Mouse (Mus musculus) intestine, embryonic 16.5 days (tissue): ENCODE data around the gene Fbxl17. TPM values are rescaled to one million over a fixed set of nuclear protein-coding genes. Genes with fewer than 3 reads are reported as not detected.

Experiments used
- ATAC-seq: fragments of 200-750 bp; cut with Nextera tagmentation; 2 replicates; pipeline ENCODE4 v1.8.0; 2017; ENCODE audit warnings: moderate TSS enrichment, moderate library complexity
- H3K27ac ChIP-seq: fragments of 300-500 bp; sonication (generic); 2 replicates; pipeline ENCODE4 v1.5.1; 2014; ENCODE audit warnings: mild to moderate bottlenecking, low read length
- H3K27me3 ChIP-seq: fragments of 300-500 bp; sonication (generic); replicated peaks from 2 replicates; pipeline ENCODE4 v1.6.1; 2014; ENCODE audit warnings: low read length, control low read depth, mixed read lengths; ENCODE audit not compliant: control insufficient read depth, insufficient read depth
- H3K36me3 ChIP-seq: fragments of 300-500 bp; sonication (generic); 2 replicates; pipeline ENCODE4 v1.6.1; 2014; ENCODE audit warnings: low read length, control low read depth; ENCODE audit not compliant: control insufficient read depth, insufficient read depth
- H3K4me1 ChIP-seq: fragments of 300-500 bp; sonication (generic); 2 replicates; pipeline ENCODE4 v1.6.1; 2014; ENCODE audit warnings: low read length, control low read depth, mixed read lengths; ENCODE audit not compliant: control insufficient read depth, insufficient read depth
- H3K4me2 ChIP-seq: fragments of 300-500 bp; sonication (generic); 2 replicates; pipeline ENCODE4 v1.6.1; 2014; ENCODE audit warnings: low read depth, low read length, control low read depth
- H3K4me3 ChIP-seq: fragments of 300-500 bp; sonication (generic); 2 replicates; pipeline ENCODE4 v1.5.1; 2014; ENCODE audit warnings: mild to moderate bottlenecking, low read length
- H3K9ac ChIP-seq: fragments of 300-500 bp; sonication (generic); 2 replicates; pipeline ENCODE4 v1.6.1; 2014; ENCODE audit warnings: low read depth, low read length
- H3K9me3 ChIP-seq: fragments of 300-500 bp; sonication (generic); 2 replicates; pipeline ENCODE4 v1.6.1; 2016; ENCODE audit warnings: low read length, control low read depth; ENCODE audit not compliant: control insufficient read depth
- WGBS: fragments of 180-500 bp; shearing (Covaris S2); extraction: QIAGEN DNeasy Blood & Tissue Kit; methylation state at CpG from one replicate; pipeline ENCODE4 v1.1.7; 2014; 5-methylcytosine and 5-hydroxymethylcytosine counted together
- polyA plus RNA-seq: library from polyadenylated mRNA; unstranded; fragments of >200 nt; fragmentation: Nextera tagmentation; extraction: Ambion mirVana; gene quantifications from 2 replicates; pipeline ENCODE4 v1.2.1, GENCODE M21; 2015

Fbxl17 gene
- polyA plus RNA-seq, 1 experiment from 2014 or later: 2.3 TPM

DNA sequence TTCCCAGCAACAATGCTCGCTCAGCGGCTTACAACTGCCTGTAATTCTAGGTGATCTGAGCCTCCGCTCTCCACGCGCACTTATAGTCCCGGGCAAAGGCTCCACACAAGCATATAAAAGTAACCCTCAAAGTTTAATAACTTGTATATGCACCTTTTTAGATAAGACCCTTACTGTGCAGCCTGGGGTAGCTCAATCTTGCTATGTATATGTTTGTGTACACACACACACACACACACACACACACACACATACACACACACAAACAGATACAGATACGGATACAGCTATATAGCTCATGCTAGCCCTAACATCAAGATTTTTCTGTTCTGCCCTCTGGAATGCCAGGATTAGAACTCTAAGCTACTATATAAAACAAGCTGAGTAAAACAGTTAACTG, 342.8 kb downstream of the Fbxl17 start:
- no peak overlapping the region for H3K27ac ChIP-seq
- H3K4me3 ChIP-seq: no peak overlapping the region
- no peaks in the 10 kb centered on the region for H3K36me3 ChIP-seq
- no peak overlapping the region for H3K9ac ChIP-seq
- H3K4me1 ChIP-seq: no peaks in the 10 kb centered on the region
- H3K27me3 ChIP-seq: no peaks in the 10 kb centered on the region
- H3K9me3 ChIP-seq: no peaks in the 10 kb centered on the region
- ATAC-seq: no peak
- H3K4me2 ChIP-seq: no peak overlapping the region
- 90% methylated on average over 7 of the region's 7 CpGs for WGBS

DNA sequence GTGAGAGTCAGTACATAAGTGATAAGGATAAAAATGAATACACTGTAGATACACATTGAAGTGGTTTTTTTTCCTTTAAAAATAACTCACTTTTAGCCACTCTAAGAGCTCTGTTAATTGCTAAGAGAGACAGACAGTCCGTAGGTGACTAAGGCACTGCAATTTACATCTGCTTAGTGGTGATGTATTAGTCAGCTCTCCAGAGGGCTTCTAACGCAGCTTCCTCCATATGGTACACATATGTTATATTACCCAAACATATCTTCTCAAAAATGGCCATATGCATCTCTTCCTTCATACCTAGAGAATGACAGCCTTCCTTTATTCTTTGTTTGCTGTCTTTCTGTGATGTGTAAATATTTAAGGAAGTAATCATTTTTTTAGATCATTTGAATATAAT, 353.3 kb downstream of the Fbxl17 start:
- no peak overlapping the region for H3K4me3 ChIP-seq
- H3K36me3 ChIP-seq: no peaks in the 10 kb centered on the region
- H3K9me3 ChIP-seq: no peaks in the 10 kb centered on the region
- H3K9ac ChIP-seq: no peak overlapping the region
- ATAC-seq: no peak
- H3K4me1 ChIP-seq: no peaks in the 10 kb centered on the region
- H3K27me3 ChIP-seq: no peaks in the 10 kb centered on the region
- WGBS: 36% methylated on average over 2 of the region's 2 CpGs
- H3K27ac ChIP-seq: no peak overlapping the region
- no peak overlapping the region for H3K4me2 ChIP-seq

DNA sequence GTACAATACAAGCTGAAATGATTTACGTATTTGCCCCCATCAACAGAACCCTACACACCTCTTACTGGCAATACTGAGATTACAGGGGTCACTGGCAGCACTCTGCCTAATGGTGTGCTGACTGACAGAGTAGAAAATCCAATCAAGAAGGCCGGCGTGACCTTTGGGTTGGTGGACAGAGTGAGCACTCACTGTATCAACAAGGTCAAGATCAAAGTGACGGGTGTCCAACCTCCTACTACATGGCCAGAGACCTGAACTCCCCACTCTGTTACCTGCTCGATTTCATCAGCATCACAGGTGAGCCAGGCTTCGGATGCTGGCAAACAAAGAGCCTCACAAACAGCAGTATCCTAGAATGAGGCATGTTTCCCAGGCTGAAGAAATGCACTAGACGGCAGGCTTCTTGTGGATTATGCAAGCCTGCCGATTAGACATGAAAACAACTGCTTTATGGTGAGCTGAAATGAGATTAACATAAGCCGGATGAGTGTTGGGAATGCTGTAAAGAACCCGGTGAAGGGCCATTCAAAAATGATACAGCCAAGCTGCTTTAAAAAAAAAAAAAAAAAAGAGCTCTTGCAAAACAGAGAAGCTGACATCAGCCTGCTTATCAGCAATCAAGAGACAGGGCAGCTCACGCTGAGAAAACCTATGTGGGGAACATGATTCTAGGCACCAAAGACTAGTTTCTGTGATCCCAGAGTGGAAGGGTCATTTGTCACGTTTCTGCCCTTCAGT, 353.9 kb downstream of the Fbxl17 start:
- no peak overlapping the region for H3K9ac ChIP-seq
- no peaks in the 10 kb centered on the region for H3K4me1 ChIP-seq
- ATAC-seq: no peak
- no peak overlapping the region for H3K4me2 ChIP-seq
- H3K36me3 ChIP-seq: no peaks in the 10 kb centered on the region
- no peak overlapping the region for H3K4me3 ChIP-seq
- H3K9me3 ChIP-seq: no peaks in the 10 kb centered on the region
- 41% methylated on average over 12 of the region's 12 CpGs for WGBS
- no peaks in the 10 kb centered on the region for H3K27me3 ChIP-seq
- no peak overlapping the region for H3K27ac ChIP-seq

DNA sequence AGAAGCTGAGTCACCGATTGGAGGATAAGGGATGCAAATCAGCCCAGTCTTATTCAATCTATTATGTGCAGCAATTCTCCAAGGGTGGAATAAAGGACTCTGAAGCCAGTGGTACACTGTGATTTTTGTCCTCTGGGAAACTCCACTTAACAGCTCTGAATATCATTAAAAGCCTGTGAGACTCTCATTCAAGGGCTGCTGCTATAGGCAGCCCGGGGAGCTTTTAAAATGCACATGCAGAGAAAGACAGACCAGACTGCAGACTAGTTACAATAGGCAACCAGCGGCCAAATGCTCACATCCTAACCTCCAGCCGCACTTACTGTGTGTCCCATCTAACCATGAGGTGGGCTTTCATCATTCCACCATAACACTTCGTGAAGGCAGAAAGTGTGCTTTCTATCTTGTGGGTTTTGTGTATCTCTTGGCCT, 354.5 kb downstream of the Fbxl17 start:
- H3K9me3 ChIP-seq: no peaks in the 10 kb centered on the region
- no peak overlapping the region for H3K27ac ChIP-seq
- H3K9ac ChIP-seq: no peak overlapping the region
- no peaks in the 10 kb centered on the region for H3K27me3 ChIP-seq
- no peak overlapping the region for H3K4me2 ChIP-seq
- ATAC-seq: no peak
- H3K4me1 ChIP-seq: no peaks in the 10 kb centered on the region
- no peak overlapping the region for H3K4me3 ChIP-seq
- H3K36me3 ChIP-seq: no peaks in the 10 kb centered on the region
- 65% methylated on average over 5 of the region's 5 CpGs for WGBS

DNA sequence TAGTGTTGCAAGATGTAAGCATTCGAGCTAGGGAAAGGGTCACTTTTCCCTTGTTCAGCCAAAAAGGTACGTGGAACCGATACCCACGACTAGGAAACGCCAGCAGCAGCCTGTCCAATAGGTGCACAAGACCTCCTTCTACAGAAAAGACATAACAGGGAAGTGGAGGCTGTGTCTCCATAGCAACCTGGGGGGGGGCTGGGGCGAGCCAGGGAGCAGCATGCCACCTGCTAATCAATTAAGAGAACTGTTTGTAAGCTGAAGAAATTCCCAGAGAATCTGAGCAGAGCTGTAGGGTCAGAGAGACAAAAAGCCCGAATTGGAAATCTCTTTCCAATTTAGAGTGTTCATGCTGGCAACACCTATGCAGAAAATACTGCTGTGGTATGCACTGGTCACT, 356.0 kb downstream of the Fbxl17 start:
- H3K9ac ChIP-seq: no peak overlapping the region
- no peaks in the 10 kb centered on the region for H3K4me1 ChIP-seq
- no peak overlapping the region for H3K4me3 ChIP-seq
- no peak overlapping the region for H3K27ac ChIP-seq
- no peak overlapping the region for H3K4me2 ChIP-seq
- no peaks in the 10 kb centered on the region for H3K27me3 ChIP-seq
- WGBS: 70% methylated on average over 7 of the region's 7 CpGs
- H3K9me3 ChIP-seq: no peaks in the 10 kb centered on the region
- no peak for ATAC-seq
- H3K36me3 ChIP-seq: no peaks in the 10 kb centered on the region

DNA sequence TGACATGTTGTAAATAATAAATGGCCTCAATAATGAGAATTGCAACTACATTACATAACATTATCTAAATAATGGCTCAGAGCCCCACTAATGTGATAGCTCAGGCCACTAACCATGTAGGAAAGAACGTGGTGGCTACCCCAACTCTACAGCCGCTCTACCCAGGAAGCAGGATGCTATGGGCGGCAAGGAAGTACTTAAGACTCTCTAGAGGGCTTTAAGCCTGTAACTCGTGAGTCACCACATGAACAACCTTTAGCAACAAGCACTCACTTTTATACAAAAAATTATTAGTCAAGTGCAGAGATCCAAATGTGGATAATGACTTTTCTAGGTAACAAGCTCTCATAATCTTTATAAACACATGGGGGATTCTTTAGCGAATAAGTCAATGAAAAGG, 365.0 kb downstream of the Fbxl17 start:
- 0 out of 2 replicates have a peak, but pooled peaks cover 3% of the 10 kb centered on the region for H3K36me3 ChIP-seq
- H3K4me2 ChIP-seq: no peak overlapping the region
- H3K27ac ChIP-seq: no peak overlapping the region
- no peak overlapping the region for H3K9ac ChIP-seq
- H3K9me3 ChIP-seq: no peaks in the 10 kb centered on the region
- H3K4me1 ChIP-seq: no peaks in the 10 kb centered on the region
- no peak overlapping the region for H3K4me3 ChIP-seq
- no peak for ATAC-seq
- WGBS: 86% methylated on average over 5 of the region's 5 CpGs
- H3K27me3 ChIP-seq: no peaks in the 10 kb centered on the region

DNA sequence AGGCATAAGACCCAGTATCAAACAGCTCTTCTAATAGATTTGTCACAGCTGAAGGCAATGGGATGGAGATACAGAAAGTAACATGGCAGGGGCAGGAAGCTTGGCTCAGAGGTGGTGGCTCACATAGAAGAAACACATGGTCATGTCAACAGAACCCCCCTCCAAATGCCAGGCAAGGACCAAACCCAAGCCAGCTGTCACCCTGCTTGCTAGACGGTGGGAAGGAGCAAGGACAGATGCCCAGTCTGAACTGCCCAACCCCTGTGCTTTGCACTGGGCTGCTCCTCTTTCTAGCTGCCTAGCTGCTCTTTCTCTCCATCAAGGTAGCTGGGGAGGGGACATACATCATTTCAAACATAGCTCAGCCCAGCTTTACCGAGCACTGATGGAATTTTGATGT, 377.4 kb downstream of the Fbxl17 start:
- H3K27me3 ChIP-seq: no peaks in the 10 kb centered on the region
- H3K4me1 ChIP-seq: no peaks in the 10 kb centered on the region
- no peak overlapping the region for H3K4me3 ChIP-seq
- ATAC-seq: no peak
- H3K9me3 ChIP-seq: no peaks in the 10 kb centered on the region
- no peaks in the 10 kb centered on the region for H3K36me3 ChIP-seq
- no peak overlapping the region for H3K4me2 ChIP-seq
- no peak overlapping the region for H3K27ac ChIP-seq
- 72% methylated on average over 2 of the region's 2 CpGs for WGBS
- no peak overlapping the region for H3K9ac ChIP-seq

DNA sequence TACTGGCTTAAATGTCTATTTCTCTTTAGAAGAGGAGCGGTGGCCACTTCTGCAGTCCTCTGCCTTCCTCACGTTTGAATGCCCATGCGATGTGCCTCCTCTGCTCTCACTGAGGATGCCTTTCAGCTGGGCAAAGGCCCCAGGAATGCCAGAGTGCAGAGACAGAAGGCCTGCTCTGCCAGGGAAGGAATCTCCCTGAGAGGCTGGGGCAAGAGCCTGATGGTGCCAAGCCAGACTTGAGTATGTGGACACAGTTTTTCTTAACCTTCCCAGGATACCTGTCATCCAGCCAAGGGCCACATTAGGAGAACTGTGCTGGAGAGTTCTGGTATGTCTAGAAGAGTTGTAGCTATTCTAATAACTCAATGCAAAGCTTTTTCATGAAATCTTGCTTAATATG, 380.1 kb downstream of the Fbxl17 start:
- Histone ChIP-seq H3K4me2 (no peak overlapping the region), H3K4me1 (no peaks in the 10 kb centered on the region), H3K36me3 (no peaks in the 10 kb centered on the region), H3K27me3 (no peaks in the 10 kb centered on the region), H3K9me3 (no peaks in the 10 kb centered on the region), H3K4me3 (no peak overlapping the region), H3K27ac (no peak overlapping the region), H3K9ac (no peak overlapping the region)
- WGBS: 78% methylated on average over 3 of the region's 3 CpGs
- no peak for ATAC-seq

DNA sequence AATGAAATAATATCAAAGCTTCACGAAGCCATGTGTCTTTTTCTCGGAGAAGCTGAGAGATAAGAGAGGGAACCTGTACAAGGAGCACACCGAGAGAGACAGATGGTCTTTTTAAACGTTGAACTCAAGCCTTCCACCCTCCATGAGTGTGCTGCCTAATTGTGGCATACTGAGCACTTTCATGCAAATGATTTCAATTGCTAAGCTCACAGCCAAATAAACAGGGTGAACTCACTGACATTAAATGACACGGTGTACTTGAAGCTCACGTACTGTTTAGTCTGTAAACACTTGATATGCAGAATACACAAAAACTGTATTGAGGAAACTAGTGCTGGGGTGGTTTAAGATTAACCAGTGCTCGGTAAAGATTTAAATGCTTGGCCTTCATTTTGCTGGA, 380.7 kb downstream of the Fbxl17 start:
- WGBS: 53% methylated on average over 7 of the region's 7 CpGs
- H3K27me3 ChIP-seq: no peaks in the 10 kb centered on the region
- no peaks in the 10 kb centered on the region for H3K36me3 ChIP-seq
- H3K27ac ChIP-seq: no peak overlapping the region
- no peak overlapping the region for H3K4me3 ChIP-seq
- H3K4me2 ChIP-seq: no peak overlapping the region
- no peak overlapping the region for H3K9ac ChIP-seq
- ATAC-seq: no peak
- H3K9me3 ChIP-seq: no peaks in the 10 kb centered on the region
- H3K4me1 ChIP-seq: no peaks in the 10 kb centered on the region

DNA sequence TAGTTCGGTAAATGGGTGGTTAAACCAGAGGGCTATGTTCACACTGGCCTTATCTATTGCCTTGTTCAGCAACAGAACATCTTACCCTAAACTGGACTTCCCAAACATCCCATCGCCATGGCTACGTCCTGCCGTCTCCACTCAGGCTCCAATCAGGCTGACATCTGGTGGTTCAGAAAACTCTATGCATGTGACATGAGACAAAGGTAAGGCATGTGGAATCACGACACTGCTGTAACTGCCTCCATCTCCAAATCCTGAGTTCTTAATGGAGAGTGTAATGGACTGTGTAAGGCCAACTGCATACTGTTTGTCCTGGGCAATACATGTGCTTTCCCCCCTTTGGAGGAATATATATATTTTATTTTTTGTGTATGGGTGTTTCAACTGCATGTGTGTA, 382.7 kb downstream of the Fbxl17 start:
- H3K4me2 ChIP-seq: no peak overlapping the region
- 80% methylated on average over 5 of the region's 5 CpGs for WGBS
- H3K27ac ChIP-seq: no peak overlapping the region
- no peaks in the 10 kb centered on the region for H3K36me3 ChIP-seq
- no peak for ATAC-seq
- no peak overlapping the region for H3K4me3 ChIP-seq
- no peaks in the 10 kb centered on the region for H3K9me3 ChIP-seq
- H3K27me3 ChIP-seq: no peaks in the 10 kb centered on the region
- no peaks in the 10 kb centered on the region for H3K4me1 ChIP-seq
- no peak overlapping the region for H3K9ac ChIP-seq
